Mouse (Mus musculus): Measurements from ENCODE around the gene Rpl22l1. TPM values are rescaled to one million over a fixed set of nuclear protein-coding genes. Genes with fewer than 3 reads are reported as not detected.
"Not testable (repeated sequence)": the region's sequence is repeated elsewhere in the genome, so short reads cannot be mapped to it uniquely, and the experiment has no call there.

Rpl22l1 gene
- polyA plus RNA-seq, 2 experiments from 2014 or later, result 589 to 692 TPM

GRCm38 (mm10) chr3:28841886-28842649, 36.8 kb downstream of the Rpl22l1 start:
- no peak for ATAC-seq

GRCm38 (mm10) chr3:28843231-28843630, 38.0 kb downstream of the Rpl22l1 start:
- ATAC-seq, result no peak

GRCm38 (mm10) chr3:28847115-28847514, 41.9 kb downstream of the Rpl22l1 start:
- ATAC-seq, result no peak

- ATAC-seq, result not testable (repeated sequence)
These were observed 46.9 kb downstream of the Rpl22l1 start for GRCm38 (mm10) chr3:28852174-28852573.

Other genes starting within 250 kb of the Rpl22l1 start
- gene Slc2a2, start 107.5 kb upstream of the Rpl22l1 start, polyA plus RNA-seq (2017; shearing (Covaris generic)), result not detected
- 1 to 10 TPM; 4.4 to 5.2 TPM for gene Eif5a2, start 24.2 kb upstream of the Rpl22l1 start, polyA plus RNA-seq (2017; shearing (Covaris generic))
- gene Gm1527, start 87.2 kb downstream of the Rpl22l1 start, polyA plus RNA-seq (2017; shearing (Covaris generic)), result not detected

Measured in CD4-positive, CD25-positive, alpha-beta regulatory T cell, adult 4 months (primary cell).